Mouse (Mus musculus): ENCODE data around the gene Cdx2.

Gene Cdx2

DNA sequence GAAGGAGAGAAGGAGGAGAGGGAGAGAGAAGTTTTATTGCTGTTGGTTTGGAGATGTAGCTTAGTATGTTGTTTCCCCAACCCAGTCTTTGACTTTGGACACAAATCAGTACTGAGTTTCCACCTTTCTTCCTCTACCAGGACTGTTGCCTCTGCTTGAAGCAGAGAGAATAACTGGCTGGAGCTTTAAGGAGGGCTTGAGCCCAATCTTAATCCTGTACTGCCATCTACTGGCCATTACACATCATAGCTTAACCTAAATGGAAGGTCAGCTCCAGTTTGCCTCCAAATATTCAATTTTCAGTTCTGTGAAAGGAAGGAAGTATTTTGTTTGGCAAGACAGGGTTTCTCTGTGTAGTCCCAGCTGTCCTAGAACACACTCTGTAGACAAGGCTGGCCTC, 12.6 kb upstream of the Cdx2 start:
- in situ Hi-C loops (cut with MboI; ENCODE audit: low sequenced_read_pairs), result loop anchor here (10.0 kb wide), 2 partner anchors 615 to 645 kb away; no protein-coding TSS in a partner anchor

DNA sequence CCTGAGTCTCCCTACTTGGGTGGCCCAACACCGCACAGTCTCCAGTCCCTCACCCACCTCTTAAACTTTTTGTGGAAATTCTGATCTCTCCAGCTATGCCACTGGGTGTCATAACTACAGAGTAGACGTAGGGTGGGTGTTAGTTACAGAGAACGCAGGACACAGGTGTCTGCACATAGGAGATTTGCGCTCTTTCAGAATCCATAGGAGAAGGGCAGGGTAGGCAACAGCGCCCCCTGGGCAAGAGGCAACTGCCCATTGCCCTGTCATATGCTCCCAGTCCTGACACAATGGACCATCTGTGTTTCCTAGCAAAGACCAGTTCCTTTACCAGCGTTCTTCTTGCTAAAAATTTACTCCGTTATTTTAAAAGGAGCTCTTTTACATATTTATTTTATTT, 10.9 kb upstream of the Cdx2 start:
- in situ Hi-C loops (cut with MboI; ENCODE audit: low sequenced_read_pairs), result loop anchor here (10.0 kb wide), 1 partner anchor 613 kb away; no protein-coding TSS in a partner anchor

DNA sequence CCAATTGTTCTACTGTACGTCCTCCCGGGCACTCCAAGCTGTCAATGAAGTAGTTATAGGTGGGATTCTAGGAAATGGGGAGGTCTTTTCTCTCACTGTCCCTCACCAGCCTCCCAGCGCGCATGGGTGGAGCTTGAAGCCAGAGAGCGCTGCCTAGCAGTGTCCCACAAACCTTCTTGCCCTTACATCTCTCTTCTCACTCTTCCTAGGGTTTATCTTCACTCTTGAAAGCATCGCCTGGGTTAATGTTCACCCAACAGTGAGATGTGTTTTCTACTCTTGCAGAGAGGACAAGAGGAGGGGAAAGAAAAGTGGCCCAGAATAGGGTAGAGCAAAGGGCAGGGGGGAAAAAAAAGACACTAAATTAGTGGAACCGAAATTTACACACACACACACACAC, 10.3 kb upstream of the Cdx2 start:
- in situ Hi-C loops (cut with MboI; ENCODE audit: low sequenced_read_pairs), result loop anchor here (10.0 kb wide), 1 partner anchor 613 kb away; no protein-coding TSS in a partner anchor

DNA sequence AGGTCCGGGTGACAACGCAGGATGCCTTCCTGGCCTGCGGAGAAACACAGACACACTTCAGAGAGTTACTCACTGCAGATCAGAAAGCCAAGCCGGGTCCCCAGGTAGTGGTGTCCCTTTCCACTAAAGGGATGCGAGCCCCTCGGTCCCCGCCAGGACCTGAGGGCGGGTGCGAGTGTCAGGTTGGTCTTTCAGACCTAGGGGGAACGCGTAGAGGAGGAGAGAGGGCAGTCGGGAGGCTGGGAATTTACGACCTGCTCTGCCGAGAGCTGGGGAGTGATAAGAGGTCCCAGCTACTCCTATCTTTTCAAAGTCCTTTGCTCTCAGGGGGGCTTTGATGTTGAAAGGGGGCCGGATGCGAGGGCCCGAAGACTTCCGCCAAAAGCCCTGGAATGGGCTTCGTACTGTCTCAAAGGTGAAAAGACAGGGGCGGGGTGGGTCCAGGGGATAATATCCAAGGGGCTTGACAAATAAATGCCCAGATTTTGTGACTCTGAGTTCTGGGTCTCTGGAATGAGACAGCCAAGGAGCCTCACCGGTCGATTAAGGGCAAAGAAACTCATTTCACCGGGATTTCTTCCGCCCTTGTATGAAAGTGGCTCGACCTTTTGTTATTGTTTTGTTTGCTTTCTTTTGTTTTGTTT, 8.5 kb upstream of the Cdx2 start:
- in situ Hi-C loops (cut with MboI; ENCODE audit: low sequenced_read_pairs), result loop anchor here (10.0 kb wide), 1 partner anchor 611 kb away; no protein-coding TSS in a partner anchor

DNA sequence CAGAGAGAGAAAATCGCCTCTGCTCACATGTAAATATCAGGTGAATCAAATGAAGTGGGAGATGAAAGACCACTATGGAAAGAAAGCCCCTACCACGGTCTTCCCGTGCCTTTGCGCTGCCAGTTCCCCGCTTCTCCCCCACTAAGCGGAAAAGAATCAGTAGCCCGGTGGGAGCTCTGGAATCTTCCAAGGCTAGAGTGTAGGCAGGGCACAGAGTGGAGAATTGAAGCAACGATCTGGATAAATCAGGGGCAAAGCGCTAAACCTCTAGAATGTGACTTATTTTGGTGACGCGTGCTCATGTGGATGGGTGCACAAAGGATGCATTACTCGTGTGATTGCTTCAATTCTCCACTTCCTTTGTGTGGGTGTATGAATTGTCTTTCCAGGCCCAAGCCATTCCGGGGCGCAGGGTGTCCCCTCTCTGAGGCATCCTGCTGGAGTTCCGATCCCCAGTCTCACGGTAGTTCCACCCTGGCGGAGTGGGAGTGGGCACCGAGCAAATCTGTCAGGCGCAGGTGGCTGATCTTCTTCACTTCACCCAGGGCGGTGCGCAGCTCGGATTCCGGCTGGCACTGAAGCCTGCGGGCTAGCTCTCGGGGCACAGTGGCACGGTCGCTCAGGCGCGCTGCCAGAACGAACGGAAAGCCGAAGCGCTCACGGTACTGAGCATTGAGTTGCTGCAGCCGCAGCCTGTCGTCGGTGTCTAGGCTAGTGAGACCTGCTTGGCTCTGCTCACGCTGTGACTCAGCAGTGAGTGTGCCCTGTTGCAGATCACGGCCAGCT, 7.8 kb upstream of the Cdx2 start:
- in situ Hi-C loops (cut with MboI; ENCODE audit: low sequenced_read_pairs), result loop anchor here (10.0 kb wide), 1 partner anchor 610 kb away; no protein-coding TSS in a partner anchor

DNA sequence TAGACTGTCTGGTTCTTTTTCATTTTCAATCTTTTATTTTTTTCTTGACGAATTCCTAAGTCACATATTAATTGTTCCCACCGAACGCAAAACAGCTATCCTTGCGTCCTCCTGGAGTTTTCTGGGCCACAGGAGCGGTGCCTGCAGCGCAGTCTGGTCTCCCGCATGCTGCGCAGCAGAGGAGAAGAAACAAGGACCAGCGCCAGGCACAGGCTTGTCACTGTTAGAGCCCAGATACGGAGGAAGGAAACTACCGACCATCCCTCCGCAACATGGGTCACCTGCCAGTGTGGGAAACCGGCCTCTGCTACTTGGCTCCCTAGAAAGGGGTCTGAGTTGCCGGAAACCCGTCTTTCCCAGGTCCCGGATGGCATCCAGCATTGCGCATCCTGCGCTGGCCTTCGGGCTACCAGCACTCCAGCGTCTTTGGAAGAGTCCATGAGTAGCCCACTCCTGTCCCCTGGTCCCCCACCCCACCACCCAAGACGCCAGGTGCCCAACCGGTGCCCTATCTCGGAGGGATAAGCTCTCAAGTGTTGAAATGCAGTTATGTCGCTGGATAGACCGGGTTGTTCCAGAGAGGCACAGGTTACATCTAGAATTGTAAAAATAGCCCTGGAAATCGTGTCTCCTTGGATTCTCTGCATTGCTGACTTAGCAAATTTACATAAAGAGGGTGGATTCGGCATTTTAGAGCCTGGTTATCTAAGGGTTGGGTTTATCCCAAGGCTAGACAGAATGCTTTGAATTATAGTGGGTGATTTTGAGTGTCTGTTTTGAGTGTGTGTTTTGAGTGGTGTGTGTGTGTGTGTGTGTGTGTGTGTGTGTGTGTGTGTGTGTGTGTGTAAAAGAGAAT, 6.0 kb upstream of the Cdx2 start:
- in situ Hi-C loops (cut with MboI; ENCODE audit: low sequenced_read_pairs), result loop anchor here (10.0 kb wide), 1 partner anchor 608 kb away; no protein-coding TSS in a partner anchor

DNA sequence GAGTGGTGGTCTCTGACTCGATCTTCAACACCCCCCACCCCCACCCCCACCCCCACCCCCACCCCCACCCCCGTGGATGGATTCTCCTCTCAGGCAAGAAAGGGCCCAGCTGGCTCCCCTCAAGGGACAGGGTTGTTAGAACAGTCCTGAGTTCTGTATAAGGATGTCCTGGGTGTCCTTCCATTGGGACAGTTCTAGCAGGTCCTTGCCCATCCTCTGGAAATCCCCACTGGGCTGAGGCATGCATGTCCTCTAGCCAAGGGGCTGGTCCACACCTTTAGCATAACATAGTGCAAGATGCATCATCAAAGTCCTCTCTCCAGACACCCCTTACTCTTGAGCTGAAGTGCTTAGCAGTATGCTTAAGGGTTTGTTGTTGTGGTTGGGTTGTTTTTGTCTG, 2.7 kb upstream of the Cdx2 start:
- in situ Hi-C loops (cut with MboI; ENCODE audit: low sequenced_read_pairs), result loop anchor here (10.0 kb wide), 2 partner anchors 395 to 605 kb away; no protein-coding TSS in a partner anchor

DNA sequence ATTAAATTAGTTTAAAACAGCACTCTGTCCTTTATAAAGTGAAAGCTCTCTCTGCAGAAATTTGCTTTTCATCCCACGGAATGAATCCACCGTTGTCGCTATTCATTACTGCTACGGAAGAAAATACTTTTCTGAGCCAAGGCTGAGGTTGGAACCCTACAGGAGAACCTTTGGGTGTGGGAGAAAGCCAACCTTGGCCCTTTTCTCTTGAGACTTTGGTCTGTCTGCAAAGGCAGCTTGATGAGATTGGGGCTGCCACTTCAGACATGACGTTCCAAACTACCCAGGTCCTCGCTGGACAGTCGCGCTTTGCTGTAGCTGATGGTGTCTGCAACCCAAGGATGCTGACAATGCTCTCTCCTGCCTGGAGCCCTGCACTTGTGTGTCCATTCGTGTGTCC, 1.4 kb upstream of the Cdx2 start:
- in situ Hi-C loops (cut with MboI; ENCODE audit: low sequenced_read_pairs), result loop anchor here (10.0 kb wide), 1 partner anchor 394 kb away; no protein-coding TSS in a partner anchor

DNA sequence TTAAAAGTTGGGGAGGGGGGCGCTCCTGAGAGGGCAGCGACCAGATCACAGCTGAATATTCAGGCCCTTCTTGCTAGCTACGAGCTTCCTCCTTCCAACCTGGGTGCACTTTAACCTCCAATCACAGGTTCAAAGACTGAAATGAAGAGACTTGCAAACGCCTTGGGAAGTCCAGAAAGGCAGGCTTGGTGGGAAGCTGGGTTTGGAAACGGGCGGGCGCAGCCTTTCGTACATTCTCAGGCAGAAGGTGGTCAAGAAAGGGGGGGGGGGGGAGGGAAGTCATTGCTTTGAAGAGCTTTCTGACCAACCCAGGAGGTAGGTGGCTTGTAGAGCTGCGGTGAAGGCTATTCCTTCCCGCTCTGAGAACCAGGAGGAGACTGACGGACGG, 322 bp upstream of the Cdx2 start:
- in situ Hi-C loops (cut with MboI; ENCODE audit: low sequenced_read_pairs), result loop anchor here (10.0 kb wide), 1 partner anchor 393 kb away; no protein-coding TSS in a partner anchor

DNA sequence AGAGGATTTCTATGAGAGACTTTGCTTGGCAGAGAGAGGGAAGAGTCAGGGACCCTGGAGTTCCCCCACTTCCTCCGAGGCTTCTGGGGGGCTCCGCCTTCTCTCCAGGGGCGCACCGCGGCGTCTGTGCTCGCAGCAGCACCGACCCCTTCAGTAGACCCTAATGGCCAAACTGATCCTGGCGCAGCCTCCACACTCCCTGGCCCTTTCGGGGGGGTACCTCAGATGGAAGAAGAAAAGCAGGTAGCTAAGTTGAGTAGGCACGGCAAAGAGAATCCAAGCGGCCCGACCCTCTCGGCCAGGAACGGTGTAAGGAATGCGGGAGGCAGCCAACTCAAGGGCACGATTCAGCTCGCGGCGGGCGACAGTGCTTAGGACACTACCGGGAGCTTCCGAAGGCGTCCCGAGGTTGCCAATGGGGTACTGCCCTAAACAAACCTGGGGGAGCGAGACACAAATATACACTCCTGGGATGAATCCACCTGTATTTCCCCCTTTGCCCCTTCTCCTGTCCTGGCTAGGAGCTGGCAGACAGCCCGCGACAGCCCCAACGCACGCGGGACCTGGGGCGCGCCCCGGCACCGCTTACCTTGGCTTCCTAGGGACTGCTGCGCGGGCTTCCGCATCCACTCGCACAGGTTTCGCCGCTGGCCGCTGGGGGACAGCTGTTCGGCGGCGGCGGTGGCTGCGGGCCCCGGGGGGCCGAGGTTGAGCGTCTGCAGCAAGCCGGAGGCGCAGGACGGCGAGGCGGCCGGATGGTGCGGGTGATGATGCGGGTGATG, 1.0 kb downstream of the Cdx2 start:
- in situ Hi-C loops (cut with MboI; ENCODE audit: low sequenced_read_pairs), result loop anchor here (10.0 kb wide), 1 partner anchor 391 kb away; no protein-coding TSS in a partner anchor

DNA sequence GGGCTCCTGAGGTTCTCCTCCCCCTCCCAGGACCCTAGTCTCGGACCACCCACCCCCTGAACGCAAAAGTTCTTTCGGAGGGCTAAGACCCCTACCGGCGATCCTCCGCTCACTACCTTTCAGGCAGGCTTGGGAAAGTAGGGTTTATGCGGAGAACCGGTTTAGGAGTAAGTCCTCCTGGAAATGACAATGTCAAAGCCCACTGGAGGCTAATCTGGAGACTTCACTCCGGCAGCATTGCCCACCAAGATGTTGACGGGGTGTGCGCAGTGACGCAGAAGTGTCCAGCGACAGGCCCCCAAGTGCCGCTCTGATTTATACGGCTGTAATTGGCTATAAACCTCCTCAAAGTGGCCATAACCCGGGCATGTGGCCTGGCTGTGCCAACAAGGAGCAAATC, 1.9 kb downstream of the Cdx2 start:
- in situ Hi-C loops (cut with MboI; ENCODE audit: low sequenced_read_pairs), result loop anchor here (10.0 kb wide), 1 partner anchor 390 kb away; no protein-coding TSS in a partner anchor

DNA sequence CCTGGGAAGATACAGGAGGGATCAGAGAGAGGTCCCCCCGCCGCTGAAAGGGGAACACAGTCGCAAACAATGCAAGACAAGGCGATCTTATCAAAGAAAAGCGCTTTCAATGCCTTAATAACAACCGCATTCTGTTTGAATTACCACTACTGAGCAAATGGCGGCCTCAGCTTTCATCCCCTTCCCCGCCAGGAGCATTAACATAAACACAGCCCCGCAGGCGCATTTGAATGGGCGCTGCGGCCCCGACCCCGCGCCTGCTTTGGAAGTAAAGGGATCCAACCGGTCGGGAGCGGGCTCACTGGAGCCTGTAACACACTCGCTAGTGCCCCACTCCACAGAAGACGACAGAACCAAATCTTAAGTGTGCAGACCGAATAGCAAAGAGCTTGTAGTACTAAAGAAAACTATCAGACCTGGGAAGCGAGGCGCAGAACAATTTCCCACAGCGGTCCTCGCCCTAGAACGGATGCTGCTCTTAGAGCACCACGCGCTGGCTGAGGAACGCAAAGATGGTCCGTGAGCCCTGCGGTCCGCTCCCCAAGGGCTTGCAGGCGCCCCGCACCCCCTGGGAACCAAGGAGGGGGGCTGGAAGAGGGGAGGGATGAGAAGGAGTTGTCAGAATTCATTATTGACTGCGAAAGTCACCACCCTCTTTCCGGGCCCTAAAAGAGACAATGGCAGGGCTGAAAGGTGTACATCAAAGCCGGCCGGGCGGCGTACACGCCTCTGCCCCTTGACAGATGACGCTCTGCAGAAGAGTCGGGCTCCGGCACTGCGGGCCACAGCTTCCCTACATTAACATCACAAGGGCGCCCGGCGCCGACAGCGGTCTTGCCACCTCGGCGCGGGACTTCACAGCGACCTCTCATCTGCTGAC, 2.6 kb downstream of the Cdx2 start:
- in situ Hi-C loops (cut with MboI; ENCODE audit: low sequenced_read_pairs), result loop anchor here (10.0 kb wide), 1 partner anchor 390 kb away; no protein-coding TSS in a partner anchor

DNA sequence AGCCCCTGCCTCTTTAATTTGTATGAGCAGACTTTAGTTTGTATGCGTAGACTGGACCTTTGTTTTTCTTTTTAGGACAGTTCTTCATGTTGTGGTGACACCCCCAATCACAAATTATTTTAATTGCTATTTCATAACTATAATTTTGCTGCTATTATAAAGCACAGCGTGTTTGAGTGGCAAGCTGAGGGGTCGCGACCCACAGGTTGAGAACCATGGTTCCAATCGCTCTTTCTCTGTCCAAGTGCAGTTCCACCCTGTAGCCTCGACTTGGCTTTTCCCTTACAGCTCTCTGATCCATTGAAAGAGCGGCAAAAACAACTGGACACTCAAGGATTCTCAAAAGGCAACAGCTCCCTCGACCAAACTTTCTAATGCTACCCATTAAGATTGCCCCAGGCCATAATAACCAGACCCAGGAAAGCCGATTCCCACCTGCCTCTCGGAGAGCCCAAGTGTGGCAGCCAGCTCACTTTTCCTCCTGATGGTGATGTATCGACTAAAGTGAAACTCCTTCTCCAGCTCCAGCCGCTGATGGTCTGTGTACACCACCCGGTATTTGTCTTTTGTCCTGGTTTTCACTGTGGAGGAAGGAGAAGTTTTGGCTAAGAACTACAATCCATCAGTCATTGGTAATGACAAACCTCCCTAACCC, 4.2 kb downstream of the Cdx2 start:
- in situ Hi-C loops (cut with MboI; ENCODE audit: low sequenced_read_pairs), result loop anchor here (10.0 kb wide), 1 partner anchor 388 kb away; no protein-coding TSS in a partner anchor

DNA sequence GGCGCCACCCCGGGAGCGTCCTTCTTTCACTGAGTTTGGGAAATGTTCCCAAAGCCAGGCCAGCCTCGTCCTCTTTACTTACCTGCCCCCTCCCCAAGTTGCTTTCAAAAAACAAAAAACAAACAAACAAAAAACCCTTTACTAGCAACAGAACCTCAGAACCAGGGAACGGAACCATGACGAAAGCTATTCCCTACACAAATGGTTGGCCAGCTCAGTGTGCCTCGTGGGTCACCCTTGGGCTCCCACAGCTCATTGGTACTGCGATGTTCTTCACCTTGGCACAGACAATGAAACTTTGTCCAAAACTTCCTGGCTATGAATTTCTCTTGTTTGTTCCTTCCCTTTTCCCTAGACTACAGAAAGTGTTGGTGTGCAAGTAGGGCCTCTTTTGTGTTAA, 4.9 kb downstream of the Cdx2 start:
- in situ Hi-C loops (cut with MboI; ENCODE audit: low sequenced_read_pairs), result loop anchor here (10.0 kb wide), 1 partner anchor 387 kb away; no protein-coding TSS in a partner anchor

DNA sequence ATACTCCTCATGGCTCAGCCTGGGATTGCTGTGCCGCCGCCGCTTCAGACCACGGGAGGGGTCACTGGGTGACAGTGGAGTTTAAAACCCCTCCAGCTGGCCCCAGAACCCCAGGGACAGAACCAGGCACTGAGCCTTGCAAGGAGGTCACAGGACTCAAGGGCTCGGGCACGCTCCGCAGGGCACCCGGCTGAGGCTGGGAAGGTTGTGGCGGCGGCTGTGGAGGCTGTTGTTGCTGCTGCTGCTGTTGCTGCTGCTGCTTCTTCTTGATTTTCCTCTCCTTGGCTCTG, 5.3 kb downstream of the Cdx2 start:
- in situ Hi-C loops (cut with MboI; ENCODE audit: low sequenced_read_pairs), result loop anchor here (10.0 kb wide), 1 partner anchor 387 kb away; no protein-coding TSS in a partner anchor

DNA sequence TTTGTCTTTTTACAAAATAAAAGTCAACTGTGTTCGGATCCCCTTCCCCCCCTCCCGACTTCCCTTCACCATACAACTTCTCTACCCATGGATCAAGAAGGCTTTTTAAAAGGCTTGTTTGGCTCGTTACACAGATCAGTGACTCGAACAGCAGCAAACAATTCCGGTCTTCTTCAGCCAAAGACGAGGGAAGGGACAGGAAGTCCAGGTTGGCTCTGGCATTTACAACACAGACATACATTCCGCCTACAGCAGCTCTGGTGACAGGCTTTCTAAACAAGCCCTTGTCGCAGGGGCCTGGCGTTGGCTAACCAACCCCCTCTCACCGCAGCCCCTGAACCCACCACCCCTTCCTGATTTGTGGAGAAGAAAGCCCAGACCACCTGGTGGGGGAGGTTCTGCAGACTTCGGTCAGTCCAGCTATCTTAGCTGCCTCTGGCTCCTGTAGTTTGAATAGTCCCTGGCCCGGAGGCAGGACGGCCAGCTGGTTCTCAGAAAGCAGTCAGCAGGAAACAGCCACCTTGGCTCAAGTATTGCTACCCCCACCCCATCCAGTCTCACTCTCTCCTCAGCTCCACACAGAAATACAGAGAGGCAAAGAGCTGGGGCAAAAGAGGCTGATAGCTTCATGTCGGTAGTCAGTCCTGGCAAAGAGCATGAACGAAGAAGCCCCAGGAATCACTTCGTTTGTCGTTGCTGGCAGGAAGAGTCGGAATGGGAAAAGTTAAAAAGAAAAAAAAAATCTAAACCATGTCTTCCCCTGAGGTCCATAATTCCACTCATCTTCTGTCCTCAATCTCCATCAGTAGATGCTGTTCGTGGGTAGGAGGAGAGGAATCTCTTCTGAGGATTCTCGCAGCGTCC, 5.9 kb downstream of the Cdx2 start:
- in situ Hi-C loops (cut with MboI; ENCODE audit: low sequenced_read_pairs), result loop anchor here (10.0 kb wide), 1 partner anchor 386 kb away; no protein-coding TSS in a partner anchor

DNA sequence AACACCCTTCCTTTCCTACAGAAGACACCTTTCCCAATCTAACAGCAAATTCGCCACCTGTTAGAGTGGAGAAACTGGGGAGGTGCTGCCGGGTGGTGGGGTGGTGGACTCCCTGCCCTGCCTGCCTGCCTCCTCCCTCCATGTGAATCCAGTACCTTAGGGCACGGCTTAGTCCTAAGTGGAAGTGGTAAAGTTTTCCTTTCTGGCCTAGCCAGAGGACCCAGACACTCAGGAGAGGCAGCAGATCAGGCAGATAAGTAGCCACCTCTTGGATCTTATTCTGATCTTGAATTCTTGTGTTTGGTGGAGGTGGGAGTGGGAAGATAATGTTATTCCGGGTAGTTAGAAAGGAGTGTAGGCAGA, 7.1 kb downstream of the Cdx2 start:
- in situ Hi-C loops (cut with MboI; ENCODE audit: low sequenced_read_pairs), result loop anchor here (10.0 kb wide), 1 partner anchor 385 kb away; no protein-coding TSS in a partner anchor
